Mouse (Mus musculus): ENCODE data around the gene Wipf1. TPM values are rescaled to one million over a fixed set of nuclear protein-coding genes. Genes with fewer than 3 reads are reported as not detected.

The Wipf1 gene
- total and polyA plus RNA-seq, 2 experiments from 2014 or later, result 1.7 to 2.9 TPM

GRCm38 (mm10) chr2:73502863-73503429, 26.6 kb downstream of the Wipf1 start:
- WGBS, result 72% methylated on average over 10 of the region's 10 CpGs
- no peaks in the 10 kb centered on the region; the same call in 1 of the 2 replicates for H3K4me1 ChIP-seq (ENCODE audit: control insufficient read depth, insufficient read depth)
- H3K36me3 ChIP-seq (replicated peaks; ENCODE audit: control insufficient read depth, insufficient read depth, low read length), result no peaks in the 10 kb centered on the region
- H3K9me3 ChIP-seq (replicated peaks; ENCODE audit: control insufficient read depth, low read length), result no peaks in the 10 kb centered on the region
- no peak overlapping the region for H3K4me2 ChIP-seq (ENCODE audit: low read depth, low read length)
- H3K4me3 ChIP-seq (ENCODE audit: low read depth, low read length), result no peak overlapping the region
- DNase-seq (ENCODE audit: low spot score) (no peak), ATAC-seq (ENCODE audit: insufficient read depth, low read depth) (peak; percentile 69)
- no peaks in the 10 kb centered on the region for H3K27me3 ChIP-seq (ENCODE audit: control insufficient read depth, insufficient read depth, low read length)
- TF ChIP-seq EP300 (IDR thresholded peaks at IDR 0.05; ENCODE audit: low read depth) (no peak), CTCF (IDR thresholded peaks at IDR 0.05; ENCODE audit: low read depth) (no peak)
- no peak overlapping the region for H3K27ac ChIP-seq (ENCODE audit: low read depth)
- no peak overlapping the region for H3K9ac ChIP-seq (replicated peaks; ENCODE audit: low read depth, low read length)

- Histone ChIP-seq H3K4me1 (ENCODE audit: control insufficient read depth, insufficient read depth) (no peaks in the 10 kb centered on the region; the same call in none of the 2 replicates), H3K27me3 (ENCODE audit: control insufficient read depth, insufficient read depth, low read length) (no peaks in the 10 kb centered on the region), H3K9ac (replicated peaks; ENCODE audit: low read depth, low read length) (no peak overlapping the region), H3K4me2 (ENCODE audit: low read depth, low read length) (no peak overlapping the region), H3K36me3 (replicated peaks; ENCODE audit: control insufficient read depth, insufficient read depth, low read length) (no peaks in the 10 kb centered on the region), H3K4me3 (ENCODE audit: low read depth, low read length) (no peak overlapping the region), H3K27ac (ENCODE audit: low read depth) (no peak overlapping the region), H3K9me3 (replicated peaks; ENCODE audit: control insufficient read depth, low read length) (no peaks in the 10 kb centered on the region)
- no peak for ATAC-seq (ENCODE audit: insufficient read depth, low read depth)
- 46% methylated on average over 13 of the region's 13 CpGs for WGBS
- TF ChIP-seq EP300 (IDR thresholded peaks at IDR 0.05; ENCODE audit: low read depth) (no peak), CTCF (IDR thresholded peaks at IDR 0.05; ENCODE audit: low read depth) (no peak)
- DNase-seq (ENCODE audit: low spot score), result no peak
Measured at GRCm38 (mm10) chr2:73500864-73501263, 28.7 kb downstream of the Wipf1 start.

DNA sequence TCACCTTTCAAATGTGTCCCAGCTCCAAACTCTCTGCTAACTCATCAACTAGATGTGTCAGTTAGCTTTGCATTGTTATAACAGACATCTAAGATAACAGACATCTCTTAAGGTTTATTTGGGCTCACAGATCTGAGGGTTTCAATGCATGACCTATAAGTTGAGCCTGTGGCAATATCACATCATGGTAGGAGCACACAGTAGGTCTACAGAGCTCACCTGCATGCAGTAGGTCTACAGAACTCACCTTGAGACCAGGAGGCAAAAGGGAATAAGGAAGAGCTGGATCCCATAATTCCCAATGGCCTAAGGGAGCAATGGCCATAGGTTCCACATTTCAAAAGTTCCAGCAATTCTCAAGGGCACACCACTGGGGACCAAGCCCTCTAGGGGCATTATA, 31.2 kb downstream of the Wipf1 start:
- no peak for ATAC-seq (ENCODE audit: insufficient read depth, low read depth)
- Histone ChIP-seq H3K4me1 (ENCODE audit: control insufficient read depth, insufficient read depth) (peaks cover 8% of the 10 kb centered on the region), H3K9me3 (replicated peaks; ENCODE audit: control insufficient read depth, low read length) (no peaks in the 10 kb centered on the region), H3K9ac (replicated peaks; ENCODE audit: low read depth, low read length) (no peak overlapping the region), H3K4me3 (ENCODE audit: low read depth, low read length) (no peak overlapping the region), H3K36me3 (replicated peaks; ENCODE audit: control insufficient read depth, insufficient read depth, low read length) (no peaks in the 10 kb centered on the region), H3K27me3 (ENCODE audit: control insufficient read depth, insufficient read depth, low read length) (no peaks in the 10 kb centered on the region), H3K27ac (ENCODE audit: low read depth) (no peak overlapping the region), H3K4me2 (ENCODE audit: low read depth, low read length) (no peak overlapping the region)
- DNase-seq (ENCODE audit: low spot score), result no peak
- TF ChIP-seq CTCF (IDR thresholded peaks at IDR 0.05; ENCODE audit: low read depth) (no peak), EP300 (IDR thresholded peaks at IDR 0.05; ENCODE audit: low read depth) (no peak)

DNA sequence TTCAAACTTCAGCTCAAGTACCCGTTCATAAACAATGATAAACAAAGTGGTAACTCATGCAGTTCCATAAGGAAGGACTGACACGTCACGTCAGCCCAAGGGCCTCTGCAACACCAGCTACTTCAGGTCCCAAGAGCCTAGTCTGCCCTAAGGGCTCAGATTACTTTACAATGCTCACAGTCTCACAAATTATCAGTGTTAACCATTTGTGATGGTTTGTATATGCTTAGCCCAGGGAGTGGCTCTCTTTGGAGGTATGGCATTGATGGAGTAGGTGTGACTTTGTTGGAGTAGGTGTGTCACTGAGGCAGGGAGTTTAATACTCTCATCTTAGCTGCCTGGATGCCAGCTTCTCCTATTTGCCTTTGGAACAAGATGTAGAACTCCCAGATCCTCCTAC, 32.0 kb downstream of the Wipf1 start:
- H3K4me3 ChIP-seq (ENCODE audit: low read depth, low read length), result no peak overlapping the region
- H3K4me1 ChIP-seq (ENCODE audit: control insufficient read depth, insufficient read depth), result peaks cover 8% of the 10 kb centered on the region
- WGBS, result 58% methylated on average over 3 of the region's 3 CpGs
- ATAC-seq (ENCODE audit: insufficient read depth, low read depth), result no peak
- no peak for DNase-seq (ENCODE audit: low spot score)
- TF ChIP-seq CTCF (IDR thresholded peaks at IDR 0.05; ENCODE audit: low read depth) (no peak), EP300 (IDR thresholded peaks at IDR 0.05; ENCODE audit: low read depth) (no peak)
- no peaks in the 10 kb centered on the region for H3K9me3 ChIP-seq (replicated peaks; ENCODE audit: control insufficient read depth, low read length)
- no peak overlapping the region for H3K4me2 ChIP-seq (ENCODE audit: low read depth, low read length)
- H3K36me3 ChIP-seq (replicated peaks; ENCODE audit: control insufficient read depth, insufficient read depth, low read length), result no peaks in the 10 kb centered on the region
- no peak overlapping the region for H3K9ac ChIP-seq (replicated peaks; ENCODE audit: low read depth, low read length)
- no peak overlapping the region for H3K27ac ChIP-seq (ENCODE audit: low read depth)
- H3K27me3 ChIP-seq (ENCODE audit: control insufficient read depth, insufficient read depth, low read length), result no peaks in the 10 kb centered on the region

DNA sequence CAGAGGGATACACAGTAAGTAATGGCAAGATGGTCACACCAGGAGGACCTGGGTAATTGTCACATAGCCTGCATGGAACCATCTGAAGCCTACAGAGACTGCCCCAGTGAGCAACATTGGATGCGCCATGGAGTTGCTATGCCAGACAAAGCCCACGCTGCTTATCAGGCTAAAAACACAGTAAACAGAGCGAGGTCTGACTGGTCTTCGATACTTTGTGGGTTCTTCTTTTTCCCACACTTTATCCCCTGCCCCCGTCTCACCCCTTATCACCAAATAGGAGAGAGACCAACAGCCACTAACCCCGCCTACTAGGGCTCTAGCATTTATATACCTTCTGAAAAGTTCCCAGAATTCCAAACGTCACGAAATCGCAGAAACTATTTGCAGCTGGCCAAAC, 32.6 kb downstream of the Wipf1 start:
- no peak overlapping the region for H3K4me2 ChIP-seq (ENCODE audit: low read depth, low read length)
- no peak overlapping the region for H3K4me3 ChIP-seq (ENCODE audit: low read depth, low read length)
- ATAC-seq (ENCODE audit: insufficient read depth, low read depth) (no peak), DNase-seq (ENCODE audit: low spot score) (no peak)
- peak overlapping the region; percentile 70; the same call in 1 of the 2 replicates for H3K27ac ChIP-seq (ENCODE audit: low read depth)
- H3K4me1 ChIP-seq (ENCODE audit: control insufficient read depth, insufficient read depth), result peaks cover 8% of the 10 kb centered on the region; the same call in 1 of the 2 replicates
- H3K9ac ChIP-seq (replicated peaks; ENCODE audit: low read depth, low read length), result no peak overlapping the region
- no peaks in the 10 kb centered on the region for H3K27me3 ChIP-seq (ENCODE audit: control insufficient read depth, insufficient read depth, low read length)
- H3K36me3 ChIP-seq (replicated peaks; ENCODE audit: control insufficient read depth, insufficient read depth, low read length), result no peaks in the 10 kb centered on the region
- WGBS, result 82% methylated on average over 9 of the region's 9 CpGs
- no peaks in the 10 kb centered on the region for H3K9me3 ChIP-seq (replicated peaks; ENCODE audit: control insufficient read depth, low read length)
- no peak for TF ChIP-seq EP300 (IDR thresholded peaks at IDR 0.05; ENCODE audit: low read depth)
- no peak for TF ChIP-seq CTCF (IDR thresholded peaks at IDR 0.05; ENCODE audit: low read depth)

DNA sequence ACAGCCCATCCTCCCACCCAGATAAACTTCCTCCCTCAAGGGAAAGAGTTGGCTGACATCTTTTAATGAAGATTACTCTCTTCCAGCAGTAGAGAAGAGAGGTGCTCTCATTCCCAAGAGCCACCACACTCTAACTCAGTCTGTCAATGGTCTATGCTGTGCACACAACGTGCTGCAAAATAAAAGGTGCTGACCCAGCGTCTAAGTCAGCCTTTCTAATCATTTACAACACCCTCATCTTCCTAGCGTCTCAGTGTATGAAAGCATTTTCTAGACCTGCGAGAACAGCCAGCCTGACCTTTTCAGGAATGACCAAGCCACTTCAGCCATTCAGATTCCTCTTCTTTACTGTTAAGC, 33.2 kb downstream of the Wipf1 start:
- H3K9ac ChIP-seq (replicated peaks; ENCODE audit: low read depth, low read length), result no peak overlapping the region
- DNase-seq (ENCODE audit: low spot score) (no peak), ATAC-seq (ENCODE audit: insufficient read depth, low read depth) (no peak)
- H3K9me3 ChIP-seq (replicated peaks; ENCODE audit: control insufficient read depth, low read length), result no peaks in the 10 kb centered on the region
- 60% methylated on average over 4 of the region's 4 CpGs for WGBS
- no peaks in the 10 kb centered on the region for H3K36me3 ChIP-seq (replicated peaks; ENCODE audit: control insufficient read depth, insufficient read depth, low read length)
- no peaks in the 10 kb centered on the region for H3K27me3 ChIP-seq (ENCODE audit: control insufficient read depth, insufficient read depth, low read length)
- peak overlapping the region; percentile 19; the same call in 1 of the 2 replicates for H3K4me2 ChIP-seq (ENCODE audit: low read depth, low read length)
- H3K27ac ChIP-seq (ENCODE audit: low read depth), result peak overlapping the region; percentile 70
- H3K4me3 ChIP-seq (ENCODE audit: low read depth, low read length), result no peak overlapping the region
- peaks cover 12% of the 10 kb centered on the region for H3K4me1 ChIP-seq (ENCODE audit: control insufficient read depth, insufficient read depth)
- TF ChIP-seq CTCF (IDR thresholded peaks at IDR 0.05; ENCODE audit: low read depth) (no peak), EP300 (IDR thresholded peaks at IDR 0.05; ENCODE audit: low read depth) (no peak)

Measured in heart, postnatal 0 days (tissue).